Mouse (Mus musculus): Measurements from ENCODE around the gene C87414. TPM values are rescaled to one million over a fixed set of nuclear protein-coding genes. Genes with fewer than 3 reads are reported as not detected.
"Not testable (repeated sequence)": the region's sequence is repeated elsewhere in the genome, so short reads cannot be mapped to it uniquely, and the experiment has no call there.

The C87414 gene
- polyA plus RNA-seq (2015; fragmentation: Nextera tagmentation; extraction: Ambion mirVana): not detected in 2 replicates

DNA sequence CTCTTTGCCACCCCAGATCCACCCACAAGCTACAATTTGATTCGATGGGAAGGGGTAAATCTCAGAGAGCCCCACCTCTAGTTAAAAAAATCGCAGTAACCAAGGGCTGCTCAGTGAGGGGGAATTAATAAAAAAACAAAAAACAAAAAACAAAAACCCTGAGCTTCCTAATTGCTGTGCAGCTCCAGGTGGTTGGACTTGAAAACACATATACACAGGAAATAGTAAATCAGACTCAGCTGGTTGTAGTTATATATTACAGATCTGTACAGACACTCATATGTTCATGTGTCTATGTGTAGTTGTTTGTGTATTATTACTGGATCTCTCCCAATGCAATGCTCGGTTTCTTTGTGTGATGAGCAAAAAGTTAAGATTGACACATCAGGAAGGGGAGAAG is at the start of gene C87414:
Gene C87414, minus strand, starts transcription at position 101 of the 400 bp plus-strand sequence.
- not testable (repeated sequence) for H3K4me3 ChIP-seq (replicated peaks; ENCODE audit: low read length); H3K9me3 ChIP-seq (ENCODE audit: control insufficient read depth, low read length); ATAC-seq; H3K36me3 ChIP-seq (ENCODE audit: control insufficient read depth, insufficient read depth); H3K27ac ChIP-seq (ENCODE audit: low read length); H3K4me2 ChIP-seq (ENCODE audit: low read length); H3K27me3 ChIP-seq (replicated peaks; ENCODE audit: control insufficient read depth, insufficient read depth, low read length); H3K9ac ChIP-seq (replicated peaks; ENCODE audit: low read depth, low read length); H3K4me1 ChIP-seq (replicated peaks; ENCODE audit: control insufficient read depth, insufficient read depth, low read length)
- no CpG with 5 or more reads among the region's 3 CpGs for whole genome bisulfite sequencing

DNA sequence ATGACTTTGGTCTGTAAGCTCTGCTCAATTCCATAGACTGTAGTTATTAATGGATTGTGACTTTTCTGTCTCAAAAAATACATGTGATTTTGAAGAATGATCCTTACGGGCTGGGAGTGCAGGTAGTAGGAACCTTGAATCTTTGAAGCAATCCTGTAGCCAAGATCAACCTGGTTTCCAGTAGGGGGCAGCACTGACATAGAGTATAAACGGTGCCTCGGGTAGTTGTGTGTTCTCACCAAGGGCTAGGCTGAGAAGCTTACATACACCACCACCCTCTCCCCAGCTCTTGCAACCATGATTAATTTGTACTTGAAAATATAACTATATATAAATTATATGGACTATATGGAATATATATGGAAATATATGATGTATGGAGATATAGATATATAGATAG is 13.3 kb upstream of the C87414 start:
- not testable (repeated sequence) for H3K4me1 ChIP-seq (replicated peaks; ENCODE audit: control insufficient read depth, insufficient read depth, low read length); H3K4me3 ChIP-seq (replicated peaks; ENCODE audit: low read length); H3K27me3 ChIP-seq (replicated peaks; ENCODE audit: control insufficient read depth, insufficient read depth, low read length); H3K36me3 ChIP-seq (ENCODE audit: control insufficient read depth, insufficient read depth); H3K27ac ChIP-seq (ENCODE audit: low read length); ATAC-seq; H3K9ac ChIP-seq (replicated peaks; ENCODE audit: low read depth, low read length); H3K9me3 ChIP-seq (ENCODE audit: control insufficient read depth, low read length); H3K4me2 ChIP-seq (ENCODE audit: low read length)
- 75% methylated on average over 3 of the region's 3 CpGs for WGBS

Other genes with a start within 250 kb of the C87414 start
- gene Gm16427, start 131.4 kb downstream of the C87414 start, polyA plus RNA-seq (2015; fragmentation: Nextera tagmentation; extraction: Ambion mirVana): not detected in 2 replicates
- not detected in 2 replicates for gene Gm7792, start 172.2 kb upstream of the C87414 start, polyA plus RNA-seq (2015; fragmentation: Nextera tagmentation; extraction: Ambion mirVana)